Comparison of ENCODE assay signal across 21 mouse cellular contexts in the genomic region with DNA sequence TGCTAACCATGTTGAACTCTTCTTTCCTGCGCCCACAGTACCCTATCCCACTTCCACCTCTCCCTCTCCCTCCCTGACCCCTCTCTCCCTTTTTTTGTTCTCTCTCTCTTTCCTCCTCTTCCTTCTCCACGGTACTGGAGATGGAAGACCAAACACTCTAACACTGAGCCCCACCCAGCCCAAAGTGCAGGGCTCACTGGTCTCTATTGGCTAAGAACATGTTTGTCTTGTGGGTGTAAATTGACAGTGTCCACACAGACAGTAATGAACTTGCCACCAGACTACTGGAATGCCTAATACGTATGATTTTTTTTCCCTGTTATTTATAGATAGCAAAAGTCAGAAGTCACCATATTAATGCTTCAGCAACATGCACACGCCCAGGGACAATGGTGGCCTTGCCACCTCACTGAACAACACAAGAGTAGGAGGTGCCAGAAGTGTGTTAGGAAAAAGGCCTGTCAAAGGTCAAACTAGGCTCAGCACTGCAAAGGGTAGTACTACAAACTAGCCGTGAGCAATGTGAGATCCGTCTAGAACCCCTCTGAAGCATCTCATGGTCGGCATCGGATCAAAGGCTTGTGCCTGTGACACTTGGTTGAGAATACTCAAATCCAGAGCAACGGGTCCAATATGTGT.
DNase-seq lines count a peak whose midpoint lies in the region; ATAC-seq lines count a peak whose summit lies in the region.
"Had no signal": no experiment of that assay in that cellular context is flagged by ENCODE, and none has a peak within 500 bp of the region (broad histone marks: within the 10 kb centered on the region; RNA-seq: fewer than 3 reads in every experiment).

No protein-coding gene starts in this region.

- H3K4me1 ChIP-seq in forebrain, embryonic 14.5 days (ENCODE audit: control insufficient read depth, insufficient read depth, low read length), result peaks cover 19% of the 10 kb centered on the region
- peaks cover 43% of the 10 kb centered on the region for H3K4me1 ChIP-seq in forebrain, embryonic 10.5 days
- peaks cover 9% of the 10 kb centered on the region for H3K4me1 ChIP-seq in lung, embryonic 16.5 days (replicated peaks; ENCODE audit: control insufficient read depth, insufficient read depth, low read length)
- H3K4me1 ChIP-seq in liver, embryonic 13.5 days (replicated peaks), result peaks cover 3% of the 10 kb centered on the region; the same call in 1 of the 2 replicates
- peaks cover 5% of the 10 kb centered on the region; the same call in 1 of the 2 replicates for H3K4me1 ChIP-seq in stomach, embryonic 16.5 days (ENCODE audit: control insufficient read depth, insufficient read depth, low read length)

- peak overlapping the region; percentile 34; the same call in 1 of the 2 replicates for H3K27ac ChIP-seq in forebrain, embryonic 14.5 days (ENCODE audit: low read depth, low read length)
- H3K27ac ChIP-seq in forebrain, embryonic 10.5 days, result no peak overlapping the region
- no peak overlapping the region for H3K27ac ChIP-seq in lung, embryonic 16.5 days (ENCODE audit: low read length)
- no peak overlapping the region for H3K27ac ChIP-seq in liver, embryonic 13.5 days
- peak overlapping the region; percentile 29; the same call in 1 of the 2 replicates for H3K27ac ChIP-seq in stomach, embryonic 16.5 days (ENCODE audit: low read length)
- H3K27ac ChIP-seq: embryonic facial prominence, embryonic 13.5 days; forebrain, embryonic 12.5 days; heart, embryonic 13.5 days; hindbrain, embryonic 15.5 days; neural tube, embryonic 12.5 days had no signal

- no peak for ATAC-seq in forebrain, embryonic 14.5 days
- ATAC-seq in lung, embryonic 16.5 days (ENCODE audit: low read depth), result peak; percentile 55; the same call in 1 of the 2 replicates
- peak; percentile 63 for ATAC-seq in liver, embryonic 13.5 days (ENCODE audit: low read depth)
- ATAC-seq in stomach, embryonic 16.5 days (ENCODE audit: insufficient read depth, low FRiP score), result peak; percentile 91
- no peak for ATAC-seq in activated CD4-positive, CD25-positive, alpha-beta regulatory T cell, adult 4 months
- ATAC-seq: CD4-positive, CD25-positive, alpha-beta regulatory T cell, adult 4 months had no signal

- no peak overlapping the region for H3K9ac ChIP-seq in forebrain, embryonic 14.5 days (ENCODE audit: low read length)
- no peak overlapping the region for H3K9ac ChIP-seq in lung, embryonic 16.5 days (ENCODE audit: low read length)
- H3K9ac ChIP-seq in liver, embryonic 13.5 days, result no peak overlapping the region
- H3K9ac ChIP-seq in stomach, embryonic 16.5 days (ENCODE audit: low read length), result no peak overlapping the region
- H3K9ac ChIP-seq: embryonic facial prominence, embryonic 13.5 days; forebrain, embryonic 12.5 days; heart, embryonic 13.5 days; hindbrain, embryonic 15.5 days; neural tube, embryonic 12.5 days had no signal

- H3K36me3 ChIP-seq in forebrain, embryonic 14.5 days (ENCODE audit: control insufficient read depth, insufficient read depth, low read length), result peaks cover 10% of the 10 kb centered on the region
- peaks cover 14% of the 10 kb centered on the region for H3K36me3 ChIP-seq in forebrain, embryonic 10.5 days (replicated peaks)
- H3K36me3 ChIP-seq in lung, embryonic 16.5 days (ENCODE audit: control insufficient read depth, insufficient read depth, low read length), result peaks cover 5% of the 10 kb centered on the region; the same call in 1 of the 2 replicates
- H3K36me3 ChIP-seq in liver, embryonic 13.5 days, result peaks cover 8% of the 10 kb centered on the region; the same call in 1 of the 2 replicates
- H3K36me3 ChIP-seq in stomach, embryonic 16.5 days (ENCODE audit: control insufficient read depth, insufficient read depth, low read length), result no peaks in the 10 kb centered on the region

- H3K27me3 ChIP-seq in forebrain, embryonic 14.5 days (replicated peaks; ENCODE audit: control insufficient read depth, insufficient read depth, low read length), result 0 out of 2 replicates have a peak, but pooled peaks cover 3% of the 10 kb centered on the region
- H3K27me3 ChIP-seq in forebrain, embryonic 10.5 days (ENCODE audit: poor library complexity, severe bottlenecking), result peaks cover 97% of the 10 kb centered on the region
- H3K27me3 ChIP-seq in lung, embryonic 16.5 days (ENCODE audit: control insufficient read depth, insufficient read depth, low read depth, low read length), result no peaks in the 10 kb centered on the region
- no peaks in the 10 kb centered on the region for H3K27me3 ChIP-seq in liver, embryonic 13.5 days
- H3K27me3 ChIP-seq in stomach, embryonic 16.5 days (ENCODE audit: control insufficient read depth, insufficient read depth, low read length), result no peaks in the 10 kb centered on the region
- H3K27me3 ChIP-seq: embryonic facial prominence, embryonic 13.5 days had no signal

- H3K4me2 ChIP-seq in forebrain, embryonic 14.5 days (ENCODE audit: low read length), result no peak overlapping the region
- no peak overlapping the region for H3K4me2 ChIP-seq in lung, embryonic 16.5 days (ENCODE audit: low read depth, low read length)
- no peak overlapping the region for H3K4me2 ChIP-seq in liver, embryonic 13.5 days
- H3K4me2 ChIP-seq in stomach, embryonic 16.5 days (ENCODE audit: low read depth, low read length), result no peak overlapping the region
- H3K4me2 ChIP-seq: embryonic facial prominence, embryonic 13.5 days; forebrain, embryonic 12.5 days; heart, embryonic 13.5 days; neural tube, embryonic 12.5 days had no signal

- 71% methylated on average over 9 of the region's 9 CpGs for WGBS in forebrain, embryonic 14.5 days
- WGBS in forebrain, embryonic 10.5 days, result 70% methylated on average over 9 of the region's 9 CpGs
- 66% methylated on average over 9 of the region's 9 CpGs for WGBS in lung, embryonic 16.5 days
- WGBS in liver, embryonic 13.5 days (ENCODE audit: insufficient replicate concordance), result 64% methylated on average over 9 of the region's 9 CpGs
- 68% methylated on average over 9 of the region's 9 CpGs for WGBS in stomach, embryonic 16.5 days

- DNase-seq in forebrain, embryonic 14.5 days (ENCODE audit: low spot score), result no peak
- DNase-seq in forebrain, embryonic 10.5 days (ENCODE audit: extremely low spot score, low spot score), result no peak
- no peak for DNase-seq in lung, adult 18-20 months
- no peak for DNase-seq in liver, embryonic 13.5 days
- no peak for DNase-seq in thymus, postnatal 4 days
- DNase-seq: adrenal gland, postnatal 36 days; heart, postnatal 36 days; kidney, adult 9 months; kidney, postnatal 4 days; lung, adult 2 months; right cerebral cortex, postnatal 14 days; thymus, postnatal 36 days had no signal

- no peaks in the 10 kb centered on the region for H3K9me3 ChIP-seq in forebrain, embryonic 14.5 days (replicated peaks; ENCODE audit: control insufficient read depth, low read length)
- no peaks in the 10 kb centered on the region for H3K9me3 ChIP-seq in forebrain, embryonic 10.5 days
- no peaks in the 10 kb centered on the region for H3K9me3 ChIP-seq in lung, embryonic 16.5 days (ENCODE audit: control insufficient read depth, low read length)
- no peaks in the 10 kb centered on the region for H3K9me3 ChIP-seq in liver, embryonic 13.5 days (replicated peaks)
- H3K9me3 ChIP-seq in stomach, embryonic 16.5 days (replicated peaks; ENCODE audit: control insufficient read depth, low read length), result no peaks in the 10 kb centered on the region
- H3K9me3 ChIP-seq: embryonic facial prominence, embryonic 13.5 days; forebrain, embryonic 12.5 days; heart, embryonic 13.5 days; hindbrain, embryonic 15.5 days; neural tube, embryonic 12.5 days had no signal

- H3K4me3 ChIP-seq in forebrain, embryonic 14.5 days (ENCODE audit: low read depth, low read length), result no peak overlapping the region
- no peak overlapping the region for H3K4me3 ChIP-seq in forebrain, embryonic 10.5 days
- no peak overlapping the region for H3K4me3 ChIP-seq in lung, embryonic 16.5 days (ENCODE audit: low read length)
- no peak overlapping the region for H3K4me3 ChIP-seq in liver, embryonic 13.5 days (replicated peaks)
- no peak overlapping the region for H3K4me3 ChIP-seq in stomach, embryonic 16.5 days (replicated peaks; ENCODE audit: low read length)
- H3K4me3 ChIP-seq: embryonic facial prominence, embryonic 13.5 days; forebrain, embryonic 12.5 days; heart, embryonic 13.5 days; hindbrain, embryonic 15.5 days; neural tube, embryonic 12.5 days had no signal

Comparison
In these comparisons a context has a peak if more than half of its experiments do, and no peak if none do; other contexts are left out.
1. H3K27ac ChIP-seq: peak in forebrain, embryonic 14.5 days (single experiment) and stomach, embryonic 16.5 days (single experiment); none in forebrain, embryonic 10.5 days (single experiment), lung, embryonic 16.5 days (single experiment) and liver, embryonic 13.5 days (single experiment).
2. ATAC-seq: peak in lung, embryonic 16.5 days (single experiment), liver, embryonic 13.5 days (single experiment) and stomach, embryonic 16.5 days (single experiment); none in forebrain, embryonic 14.5 days (single experiment) and activated CD4-positive, CD25-positive, alpha-beta regulatory T cell, adult 4 months (single experiment).